Mouse (Mus musculus) hindbrain, embryonic 11.5 days (tissue): ENCODE data around the gene Uqcrc2. TPM values are rescaled to one million over a fixed set of nuclear protein-coding genes. Genes with fewer than 3 reads are reported as not detected.
A peak's percentile ranks its signal among the peaks of the same experiment; 100 is the strongest.

ENCODE experiments used
- ATAC-seq: fragments of 200-750 bp; cut with Nextera tagmentation; 2 replicates; pipeline ENCODE4 v1.8.0; 2017; ENCODE audit warnings: mild to moderate bottlenecking, moderate TSS enrichment, moderate library complexity; ENCODE audit not compliant: low FRiP score
- DNase-seq: peaks from one replicate; pipeline ENCODE4 v3.0.0-alpha.2; 2015; ENCODE audit warnings: low spot score
- H3K27ac ChIP-seq: fragments of 300-500 bp; sonication (generic); 2 replicates; pipeline ENCODE4 v1.5.1; 2014; ENCODE audit warnings: mild to moderate bottlenecking, low read depth, low read length
- H3K27me3 ChIP-seq: fragments of 300-500 bp; sonication (generic); 2 replicates; pipeline ENCODE4 v1.6.1; 2014; ENCODE audit warnings: mild to moderate bottlenecking, low read length, moderate library complexity, mixed read lengths; ENCODE audit not compliant: control insufficient read depth, insufficient read depth
- H3K36me3 ChIP-seq: fragments of 300-500 bp; sonication (generic); 2 replicates; pipeline ENCODE4 v1.6.1; 2014; ENCODE audit warnings: mild to moderate bottlenecking, low read length, moderate library complexity, mixed read lengths; ENCODE audit not compliant: control insufficient read depth, insufficient read depth
- H3K4me1 ChIP-seq: fragments of 300-500 bp; sonication (generic); replicated peaks from 2 replicates; pipeline ENCODE4 v1.6.1; 2014; ENCODE audit warnings: low read length, mixed read lengths; ENCODE audit not compliant: control insufficient read depth, insufficient read depth
- H3K4me2 ChIP-seq: fragments of 300-500 bp; sonication (generic); replicated peaks from 2 replicates; pipeline ENCODE4 v1.6.1; 2014; ENCODE audit warnings: mild to moderate bottlenecking, low read depth, low read length
- H3K4me3 ChIP-seq: fragments of 300-500 bp; sonication (generic); 2 replicates; pipeline ENCODE4 v1.5.1; 2014; ENCODE audit warnings: low read depth, low read length
- H3K9ac ChIP-seq: fragments of 300-500 bp; sonication (generic); 2 replicates; pipeline ENCODE4 v1.6.1; 2014; ENCODE audit warnings: low read depth, low read length
- H3K9me3 ChIP-seq: fragments of 300-500 bp; sonication (generic); 2 replicates; pipeline ENCODE4 v1.6.1; 2016; ENCODE audit warnings: low read length; ENCODE audit not compliant: control insufficient read depth
- whole genome bisulfite sequencing: fragments of 180-500 bp; shearing (Covaris S2); extraction: QIAGEN DNeasy Blood & Tissue Kit; methylation state at CpG from one replicate; pipeline ENCODE4 v1.1.7; 2014; 5-methylcytosine and 5-hydroxymethylcytosine counted together
- polyA plus RNA-seq: library from polyadenylated mRNA; unstranded; fragments of >200 nt; fragmentation: Nextera tagmentation; extraction: Ambion mirVana; gene quantifications from 2 replicates; pipeline ENCODE4 v1.2.1, GENCODE M21; 2014

Gene Uqcrc2
- polyA plus RNA-seq, 1 experiment from 2014 or later = 200 TPM

- ATAC-seq = peak; percentile 79
- Histone ChIP-seq H3K9me3 (no peaks in the 10 kb centered on the region), H3K27me3 (no peaks in the 10 kb centered on the region), H3K27ac (peak overlapping the region; percentile 74), H3K9ac (peak overlapping the region; percentile 91), H3K4me3 (peak overlapping the region; percentile 94), H3K36me3 (no peaks in the 10 kb centered on the region), H3K4me1 (no peaks in the 10 kb centered on the region), H3K4me2 (peak overlapping the region; percentile 74)
- 3% methylated on average over 41 of the region's 42 CpGs for WGBS
- peak; percentile 49 for DNase-seq
Observed at GRCm38 (mm10) chr7:120677764-120678531, 43.0 kb downstream of the Uqcrc2 start.

- Histone ChIP-seq H3K4me3 (no peak overlapping the region), H3K27ac (no peak overlapping the region), H3K4me2 (peak overlapping the region; percentile 74; the same call in 1 of the 2 replicates), H3K9ac (no peak overlapping the region), H3K4me1 (no peaks in the 10 kb centered on the region), H3K36me3 (no peaks in the 10 kb centered on the region), H3K9me3 (no peaks in the 10 kb centered on the region), H3K27me3 (no peaks in the 10 kb centered on the region)
- WGBS = 73% methylated on average over 8 of the region's 8 CpGs
- ATAC-seq = no peak
- DNase-seq = no peak
Observed at GRCm38 (mm10) chr7:120679023-120679422, 44.0 kb downstream of the Uqcrc2 start.

GRCm38 (mm10) chr7:120682002-120682401 lies 47.0 kb downstream of the Uqcrc2 start:
- no peak overlapping the region for H3K9ac ChIP-seq
- DNase-seq (no peak), ATAC-seq (no peak)
- no peaks in the 10 kb centered on the region for H3K27me3 ChIP-seq
- H3K27ac ChIP-seq = no peak overlapping the region
- no peaks in the 10 kb centered on the region for H3K4me1 ChIP-seq
- H3K36me3 ChIP-seq = no peaks in the 10 kb centered on the region
- H3K4me3 ChIP-seq = no peak overlapping the region
- no peaks in the 10 kb centered on the region for H3K9me3 ChIP-seq
- no peak overlapping the region for H3K4me2 ChIP-seq
- WGBS = 88% methylated on average over 4 of the region's 4 CpGs

- ATAC-seq = no peak
- no peaks in the 10 kb centered on the region for H3K36me3 ChIP-seq
- H3K4me1 ChIP-seq = no peaks in the 10 kb centered on the region
- H3K27ac ChIP-seq = no peak overlapping the region
- no peak overlapping the region for H3K9ac ChIP-seq
- H3K9me3 ChIP-seq = no peaks in the 10 kb centered on the region
- H3K27me3 ChIP-seq = no peaks in the 10 kb centered on the region
- WGBS = 83% methylated on average over 2 of the region's 2 CpGs
- H3K4me2 ChIP-seq = no peak overlapping the region
- H3K4me3 ChIP-seq = no peak overlapping the region
- no peak for DNase-seq
Observed at GRCm38 (mm10) chr7:120684731-120685161, 49.8 kb downstream of the Uqcrc2 start.

GRCm38 (mm10) chr7:120685227-120685626 lies 50.3 kb downstream of the Uqcrc2 start:
- Histone ChIP-seq H3K9me3 (no peaks in the 10 kb centered on the region), H3K27ac (no peak overlapping the region), H3K27me3 (no peaks in the 10 kb centered on the region), H3K4me3 (no peak overlapping the region), H3K9ac (no peak overlapping the region), H3K4me1 (no peaks in the 10 kb centered on the region), H3K4me2 (no peak overlapping the region), H3K36me3 (no peaks in the 10 kb centered on the region)
- DNase-seq (no peak), ATAC-seq (no peak)
- WGBS = 88% methylated on average over 6 of the region's 6 CpGs

GRCm38 (mm10) chr7:120690634-120691033 lies 55.7 kb downstream of the Uqcrc2 start:
- WGBS = 73% methylated on average over 4 of the region's 4 CpGs
- DNase-seq = peak; percentile 28

GRCm38 (mm10) chr7:120693831-120694375 lies 58.9 kb downstream of the Uqcrc2 start:
- no peak for ATAC-seq
- Histone ChIP-seq H3K4me2 (no peak overlapping the region), H3K4me3 (no peak overlapping the region), H3K27me3 (no peaks in the 10 kb centered on the region), H3K27ac (no peak overlapping the region), H3K9ac (no peak overlapping the region), H3K9me3 (no peaks in the 10 kb centered on the region), H3K4me1 (no peaks in the 10 kb centered on the region), H3K36me3 (no peaks in the 10 kb centered on the region)
- WGBS = 97% methylated on average over 5 of the region's 5 CpGs
- no peak for DNase-seq

More at GRCm38 (mm10) chr7:120690634-120691033, 55.7 kb downstream of the Uqcrc2 start:
- Histone ChIP-seq H3K27ac (no peak overlapping the region), H3K27me3 (no peaks in the 10 kb centered on the region), H3K4me1 (no peaks in the 10 kb centered on the region), H3K36me3 (no peaks in the 10 kb centered on the region), H3K9me3 (no peaks in the 10 kb centered on the region), H3K4me2 (no peak overlapping the region), H3K9ac (no peak overlapping the region), H3K4me3 (no peak overlapping the region)
- no peak for ATAC-seq

GRCm38 (mm10) chr7:120695196-120695595 lies 60.2 kb downstream of the Uqcrc2 start:
- H3K27me3 ChIP-seq = no peaks in the 10 kb centered on the region
- H3K4me3 ChIP-seq = no peak overlapping the region
- no peak for ATAC-seq
- no peaks in the 10 kb centered on the region for H3K9me3 ChIP-seq
- no peak for DNase-seq
- no peak overlapping the region for H3K27ac ChIP-seq
- H3K9ac ChIP-seq = no peak overlapping the region
- no peak overlapping the region for H3K4me2 ChIP-seq
- H3K4me1 ChIP-seq = no peaks in the 10 kb centered on the region
- no peaks in the 10 kb centered on the region for H3K36me3 ChIP-seq
- 28% methylated on average over 6 of the region's 6 CpGs for WGBS

GRCm38 (mm10) chr7:120695641-120696040 lies 60.7 kb downstream of the Uqcrc2 start:
- no peak overlapping the region for H3K4me3 ChIP-seq
- no peaks in the 10 kb centered on the region for H3K36me3 ChIP-seq
- H3K27ac ChIP-seq = no peak overlapping the region
- DNase-seq = no peak
- H3K27me3 ChIP-seq = no peaks in the 10 kb centered on the region
- H3K4me1 ChIP-seq = no peaks in the 10 kb centered on the region
- WGBS = 40% methylated on average over 1 of the region's 1 CpGs
- no peak overlapping the region for H3K9ac ChIP-seq
- no peak for ATAC-seq
- H3K9me3 ChIP-seq = no peaks in the 10 kb centered on the region
- H3K4me2 ChIP-seq = no peak overlapping the region
